Mouse (Mus musculus) thymus, postnatal 25 days (tissue): ENCODE measurements around the gene Vamp2.
A peak's percentile ranks its signal among the peaks of the same experiment; 100 is the strongest.
"Not testable (repeated sequence)": the region's sequence is repeated elsewhere in the genome, so short reads cannot be mapped to it uniquely, and the experiment has no call there.

ENCODE experiments used
- DNase-seq: peaks from one replicate; pipeline ENCODE4 v3.0.0; 2022

Vamp2 gene

DNA sequence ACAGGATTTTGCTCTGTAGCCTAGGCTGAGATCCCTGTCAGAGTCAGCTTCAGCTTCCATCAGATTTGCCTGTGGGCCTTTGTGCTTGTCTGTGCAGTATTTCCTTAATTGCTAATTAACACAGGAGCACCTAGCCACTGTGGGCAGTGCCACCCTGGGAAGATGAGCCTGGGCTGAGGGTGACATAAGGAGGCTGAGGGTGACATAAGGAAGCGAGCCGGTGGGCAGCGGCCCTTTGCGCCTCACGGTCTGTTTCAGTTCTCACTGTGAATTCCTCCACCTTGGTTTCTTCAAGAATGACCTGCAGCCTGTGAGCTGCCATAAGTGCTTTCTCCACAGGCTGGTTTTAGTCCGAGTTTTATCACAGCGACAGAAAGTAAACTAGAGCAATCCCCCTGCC is 6.7 kb upstream of the Vamp2 start:
- no peak for DNase-seq

GRCm38 (mm10) chr11:69085608-69086007 is 2.7 kb upstream of the Vamp2 start:
- no peak for DNase-seq

GRCm38 (mm10) chr11:69086390-69086789 is 1.9 kb upstream of the Vamp2 start:
- DNase-seq: no peak

GRCm38 (mm10) chr11:69087082-69087481 is 1.2 kb upstream of the Vamp2 start:
- no peak for DNase-seq

GRCm38 (mm10) chr11:69087597-69087996 is 693 bp upstream of the Vamp2 start:
- no peak for DNase-seq

GRCm38 (mm10) chr11:69088856-69089615 is 746 bp downstream of the Vamp2 start:
- peak; percentile 32 for DNase-seq

DNA sequence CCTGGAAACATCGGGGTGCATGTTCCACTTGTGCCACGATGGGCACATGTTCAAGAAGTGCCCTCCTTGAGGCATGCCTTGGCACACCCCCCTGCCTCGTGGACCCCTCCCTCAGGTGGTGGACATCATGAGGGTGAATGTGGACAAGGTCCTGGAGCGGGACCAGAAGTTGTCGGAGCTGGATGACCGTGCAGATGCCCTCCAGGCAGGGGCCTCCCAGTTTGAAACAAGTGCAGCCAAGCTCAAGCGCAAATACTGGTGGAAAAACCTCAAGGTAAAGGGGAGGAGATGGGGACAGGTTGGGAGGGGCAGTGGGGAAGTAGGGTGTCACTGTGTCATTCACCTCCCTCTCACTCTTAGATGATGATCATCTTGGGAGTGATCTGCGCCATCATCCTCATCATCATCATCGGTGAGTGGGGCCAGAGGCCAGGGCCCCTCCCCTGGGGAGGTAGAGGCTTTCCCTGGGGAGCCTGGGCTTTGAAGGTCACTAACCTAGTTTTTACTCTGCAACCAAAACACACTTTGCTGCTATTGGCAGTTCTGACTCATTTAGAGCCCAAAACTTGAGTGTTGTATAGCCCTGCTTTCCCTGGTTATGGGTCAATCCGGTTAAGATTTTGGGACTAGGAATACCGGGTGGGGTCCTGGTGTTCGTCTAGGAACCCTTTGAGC is 1.5 kb downstream of the Vamp2 start:
- no peak for DNase-seq

- DNase-seq: no peak
These were observed 2.1 kb downstream of the Vamp2 start for GRCm38 (mm10) chr11:69090367-69090766.

GRCm38 (mm10) chr11:69091566-69092385 is 3.5 kb downstream of the Vamp2 start:
- DNase-seq: no peak

DNA sequence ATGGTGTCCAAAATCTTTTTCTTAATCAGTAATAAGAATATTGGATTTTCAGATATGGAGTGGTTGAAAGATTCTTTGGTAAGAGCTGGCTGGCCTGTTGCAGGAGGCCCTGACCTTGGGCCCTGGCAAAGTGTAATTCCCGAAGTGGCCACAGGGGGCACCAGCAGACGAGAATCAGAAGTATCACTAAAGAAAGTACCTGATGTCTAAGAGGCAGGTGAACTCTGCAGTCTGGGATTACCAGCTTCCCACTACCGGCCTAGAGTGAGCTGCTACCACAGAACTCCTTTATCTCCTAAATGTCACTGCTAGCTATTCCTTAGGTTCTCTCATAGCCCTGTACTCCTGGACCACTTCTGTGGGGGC is 4.1 kb downstream of the Vamp2 start:
- DNase-seq: peak; percentile 90

GRCm38 (mm10) chr11:69092871-69093270 is 4.6 kb downstream of the Vamp2 start:
- DNase-seq: no peak

DNA sequence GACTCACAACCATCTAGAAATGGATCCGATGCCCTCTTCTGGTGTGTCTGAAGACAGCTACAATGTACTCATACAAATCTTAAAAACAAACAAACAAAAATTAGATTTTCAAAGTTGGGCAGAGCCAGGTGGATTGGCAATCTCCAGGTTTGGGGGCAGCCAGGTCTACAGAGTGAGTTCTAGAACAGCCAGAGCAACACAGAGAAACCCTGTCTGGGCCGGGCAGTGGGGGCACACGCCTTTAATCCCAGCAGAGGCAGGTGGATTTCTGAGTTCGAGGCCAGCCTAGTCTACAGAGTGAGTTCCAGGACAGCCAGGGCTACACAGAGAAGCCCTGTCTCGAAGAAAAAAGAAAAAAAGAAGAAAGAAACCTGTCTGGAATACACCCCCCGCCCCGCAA is 5.6 kb downstream of the Vamp2 start:
- DNase-seq: not testable (repeated sequence)

GRCm38 (mm10) chr11:69094697-69095429 is 6.6 kb downstream of the Vamp2 start, which contains the start of gene Per1:
Gene Per1 (plus strand): TSS chr11:69095217.
- peak; percentile 98 for DNase-seq

GRCm38 (mm10) chr11:69095511-69096231 is 7.4 kb downstream of the Vamp2 start:
- peak; percentile 45 for DNase-seq

- no peak for DNase-seq
These were observed 8.2 kb downstream of the Vamp2 start for GRCm38 (mm10) chr11:69096360-69096986.

GRCm38 (mm10) chr11:69096987-69097900 is 9.0 kb downstream of the Vamp2 start:
- DNase-seq: peak; percentile 92

GRCm38 (mm10) chr11:69098039-69098761 is 9.9 kb downstream of the Vamp2 start:
- peak; percentile 51 for DNase-seq

DNA sequence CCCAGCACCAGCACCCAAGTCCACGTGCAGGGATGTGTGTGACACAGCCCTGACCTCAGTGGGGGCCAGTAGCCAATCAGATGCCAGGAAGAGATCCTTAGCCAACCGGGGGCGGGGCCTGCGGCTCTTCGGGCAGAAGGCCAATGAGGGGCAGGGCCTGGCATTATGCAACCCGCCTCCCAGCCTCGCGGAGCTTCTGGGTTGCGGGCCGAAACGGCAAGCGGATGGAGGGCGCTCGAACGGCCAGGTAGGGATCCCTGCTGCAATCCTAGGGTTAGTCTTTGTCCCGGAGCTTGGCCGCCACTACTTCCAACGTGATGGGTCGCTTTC is 10.4 kb downstream of the Vamp2 start:
- DNase-seq: peak; percentile 90

- DNase-seq: peak; percentile 42
These were observed 11.1 kb downstream of the Vamp2 start for GRCm38 (mm10) chr11:69099177-69099914.
